Mouse (Mus musculus) liver, adult 2 months (tissue): ENCODE measurements at regions not wholly inside any gene's neighbourhood (a gene's known extent, or its start where the extent isn't known, plus 50 kb on each side); places are given as distances from the start of the nearest gene placed in this dataset.

Experiments used
- DNase-seq: peaks from one replicate; pipeline ENCODE4 v3.0.0-alpha.2; 2011; ENCODE audit warnings: low read depth, low spot score; ENCODE audit errors: extremely low read depth
- H3K27ac ChIP-seq: fragments of 200-500 bp; replicated peaks from 2 replicates; pipeline ENCODE4 v1.5.1; 2012; ENCODE audit warnings: low read depth, mild to moderate bottlenecking, control low read depth, inconsistent platforms, low read length; ENCODE audit not compliant: insufficient read depth
- H3K27me3 ChIP-seq: fragments of 200-500 bp; 2 replicates; pipeline ENCODE4 v1.6.1; 2012; ENCODE audit warnings: mild to moderate bottlenecking, moderate library complexity, low read length, inconsistent platforms; ENCODE audit not compliant: control insufficient read depth, insufficient read depth
- H3K36me3 ChIP-seq: fragments of 200-500 bp; 2 replicates; pipeline ENCODE4 v1.6.1; 2012; ENCODE audit warnings: low read length, inconsistent platforms; ENCODE audit not compliant: control insufficient read depth, insufficient read depth
- H3K4me1 ChIP-seq: fragments of 200-500 bp; 2 replicates; pipeline ENCODE4 v1.6.1; 2011; ENCODE audit warnings: low read length; ENCODE audit not compliant: control insufficient read depth, insufficient read depth
- H3K4me3 ChIP-seq: fragments of 200-500 bp; 2 replicates; pipeline ENCODE4 v1.5.1; 2011; ENCODE audit warnings: low read depth, mild to moderate bottlenecking, control low read depth, low read length, moderate library complexity; ENCODE audit not compliant: insufficient read depth
- H3K79me2 ChIP-seq: fragments of 200-500 bp; 2 replicates; pipeline ENCODE4 v1.6.1; 2012; ENCODE audit warnings: inconsistent platforms, mild to moderate bottlenecking, low read length, moderate library complexity; ENCODE audit not compliant: control insufficient read depth, insufficient read depth
- H3K9ac ChIP-seq: fragments of 200-500 bp; 2 replicates; pipeline ENCODE4 v1.6.1; 2012; ENCODE audit warnings: low read depth, mild to moderate bottlenecking, control low read depth, inconsistent platforms, low read length
- CTCF ChIP-seq: fragments of 200-500 bp; IDR thresholded peaks from 2 replicates; pipeline ENCODE4 v1.5.1; 2011; ENCODE audit warnings: low read depth, low read length, control low read depth
- POLR2A ChIP-seq: fragments of 200-500 bp; IDR thresholded peaks from 2 replicates; pipeline ENCODE4 v1.6.1; 2011; ENCODE audit warnings: low read length, control low read depth; ENCODE audit not compliant: insufficient read depth; ENCODE audit errors: extremely low read depth
- WGBS: fragments of 180-500 bp; shearing (Covaris S2); methylation state at CpG from one replicate; pipeline ENCODE4 v1.1.7; 2018; 5-methylcytosine and 5-hydroxymethylcytosine counted together

GRCm38 (mm10) chr3:80042756-80043484, 158.6 kb downstream of the Fam198b start:
- TF ChIP-seq POLR2A (no peak), CTCF (no peak)
- Histone ChIP-seq H3K36me3 (no peaks in the 10 kb centered on the region), H3K4me3 (no peak overlapping the region), H3K4me1 (no peaks in the 10 kb centered on the region), H3K27me3 (no peaks in the 10 kb centered on the region), H3K27ac (no peak overlapping the region), H3K9ac (no peak overlapping the region), H3K79me2 (no peaks in the 10 kb centered on the region)
- 74% methylated on average over 5 of the region's 5 CpGs for WGBS
- DNase-seq: peak; percentile 19

DNA sequence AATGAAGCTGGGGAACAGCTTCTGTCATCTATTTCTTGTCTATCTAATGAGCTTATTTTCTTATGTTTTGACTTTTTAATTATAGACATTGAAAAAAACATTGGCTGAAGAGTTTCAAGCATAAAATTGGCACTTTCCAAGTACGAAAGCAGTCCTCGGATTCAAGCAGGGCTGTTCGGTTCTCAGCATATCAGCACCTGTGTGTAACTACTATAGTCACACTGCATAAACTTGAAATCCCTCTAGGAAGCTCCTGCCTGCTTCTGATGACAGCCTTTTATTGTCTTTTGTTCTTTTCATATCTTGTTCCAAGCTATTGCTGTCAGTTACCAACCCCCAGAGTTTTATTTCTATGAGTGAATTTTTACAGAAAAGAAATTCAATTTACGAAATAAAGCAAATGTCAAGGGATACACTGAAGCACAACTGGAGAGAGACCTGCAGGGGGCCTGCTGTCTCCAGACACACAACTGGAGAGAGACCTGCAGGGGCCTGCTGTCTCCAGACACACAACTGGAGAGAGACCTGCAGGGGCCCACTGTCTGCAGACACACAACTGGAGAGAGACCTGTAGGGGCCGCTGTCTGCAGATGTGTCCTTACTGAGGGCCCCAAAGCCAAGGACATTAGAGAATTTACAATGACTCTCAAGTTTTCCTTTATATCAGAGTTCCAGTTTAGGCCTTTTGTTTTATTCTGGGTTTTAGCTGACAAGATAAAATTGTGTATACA, 165.3 kb downstream of the Fam198b start:
- no peak overlapping the region for H3K9ac ChIP-seq
- 93% methylated on average over 5 of the region's 5 CpGs for WGBS
- H3K27ac ChIP-seq: no peak overlapping the region
- H3K4me1 ChIP-seq: peaks cover 4% of the 10 kb centered on the region; the same call in 1 of the 2 replicates
- no peak overlapping the region for H3K4me3 ChIP-seq
- no peak for DNase-seq
- no peaks in the 10 kb centered on the region for H3K27me3 ChIP-seq
- H3K36me3 ChIP-seq: no peaks in the 10 kb centered on the region
- H3K79me2 ChIP-seq: no peaks in the 10 kb centered on the region
- TF ChIP-seq POLR2A (no peak), CTCF (no peak)

- Histone ChIP-seq H3K4me3 (no peak overlapping the region), H3K27me3 (no peaks in the 10 kb centered on the region), H3K9ac (no peak overlapping the region), H3K36me3 (no peaks in the 10 kb centered on the region), H3K79me2 (no peaks in the 10 kb centered on the region), H3K4me1 (peaks cover 4% of the 10 kb centered on the region; the same call in 1 of the 2 replicates), H3K27ac (no peak overlapping the region)
- TF ChIP-seq CTCF (no peak), POLR2A (no peak)
- DNase-seq: no peak
- WGBS: 87% methylated on average over 4 of the region's 4 CpGs
These were observed 166.6 kb downstream of the Fam198b start for GRCm38 (mm10) chr3:80050920-80051319.

GRCm38 (mm10) chr3:80051963-80052362, 167.6 kb downstream of the Fam198b start:
- no peak for DNase-seq
- 44% methylated on average over 4 of the region's 4 CpGs for WGBS

DNA sequence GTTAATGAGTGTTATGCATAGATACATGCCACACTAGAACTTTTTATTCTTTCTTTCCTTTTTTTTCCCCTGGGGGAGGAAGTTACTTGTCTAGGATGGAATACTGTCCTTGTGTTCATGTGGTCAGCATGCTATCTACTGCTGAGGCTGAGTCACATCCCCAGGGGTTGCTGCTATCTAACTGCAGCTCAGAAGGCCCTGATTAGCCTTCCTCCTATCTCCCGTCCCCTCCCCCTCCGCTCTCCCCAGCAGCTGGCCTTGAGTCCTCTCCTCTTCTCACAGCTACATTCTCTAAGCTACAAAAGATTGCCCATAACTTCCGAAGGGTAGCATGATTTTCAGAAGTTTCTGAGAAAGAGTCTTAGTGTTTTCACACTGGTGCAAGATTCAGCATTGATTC, 168.5 kb downstream of the Fam198b start:
- H3K4me1 ChIP-seq: peaks cover 5% of the 10 kb centered on the region; the same call in 1 of the 2 replicates
- DNase-seq: peak; percentile 12
- 58% methylated on average over 3 of the region's 3 CpGs for WGBS

More at GRCm38 (mm10) chr3:80051963-80052362, 167.6 kb downstream of the Fam198b start:
- TF ChIP-seq POLR2A: no peak
- TF ChIP-seq CTCF: no peak
- no peak overlapping the region for H3K9ac ChIP-seq
- no peak overlapping the region for H3K27ac ChIP-seq
- H3K27me3 ChIP-seq: no peaks in the 10 kb centered on the region
- H3K79me2 ChIP-seq: no peaks in the 10 kb centered on the region
- peaks cover 5% of the 10 kb centered on the region; the same call in 1 of the 2 replicates for H3K4me1 ChIP-seq
- no peak overlapping the region for H3K4me3 ChIP-seq
- H3K36me3 ChIP-seq: no peaks in the 10 kb centered on the region

More for the DNA sequence above, 168.5 kb downstream of the Fam198b start:
- Histone ChIP-seq H3K27me3 (no peaks in the 10 kb centered on the region), H3K4me3 (no peak overlapping the region), H3K79me2 (no peaks in the 10 kb centered on the region), H3K27ac (no peak overlapping the region), H3K36me3 (no peaks in the 10 kb centered on the region), H3K9ac (no peak overlapping the region)
- TF ChIP-seq CTCF: no peak
- TF ChIP-seq POLR2A: no peak
